Mouse (Mus musculus) heart, postnatal 0 days (tissue): ENCODE data around the gene Polg2. TPM values are rescaled to one million over a fixed set of nuclear protein-coding genes. Genes with fewer than 3 reads are reported as not detected.

Experiments used
- ATAC-seq: fragments of 200-750 bp; cut with Nextera tagmentation; 2 replicates; pipeline ENCODE4 v1.8.0; 2017; ENCODE audit warnings: low read depth, moderate number of reproducible peaks, moderate library complexity; ENCODE audit not compliant: insufficient read depth
- DNase-seq: peaks from one replicate; pipeline ENCODE4 v3.0.0-alpha.2; 2016; ENCODE audit warnings: low spot score
- H3K27ac ChIP-seq: fragments of 300-500 bp; sonication (generic); 2 replicates; pipeline ENCODE4 v1.5.1; 2014; ENCODE audit warnings: low read depth, mild to moderate bottlenecking
- H3K27me3 ChIP-seq: fragments of 300-500 bp; sonication (generic); 2 replicates; pipeline ENCODE4 v1.6.1; 2014; ENCODE audit warnings: low read length, mixed read lengths; ENCODE audit not compliant: control insufficient read depth, insufficient read depth
- H3K36me3 ChIP-seq: fragments of 300-500 bp; sonication (generic); replicated peaks from 2 replicates; pipeline ENCODE4 v1.6.1; 2014; ENCODE audit warnings: low read length, mixed read lengths; ENCODE audit not compliant: control insufficient read depth, insufficient read depth
- H3K4me1 ChIP-seq: fragments of 300-500 bp; sonication (generic); 2 replicates; pipeline ENCODE4 v1.6.1; 2014; ENCODE audit warnings: antibody characterized with exemption; ENCODE audit not compliant: control insufficient read depth, insufficient read depth
- H3K4me2 ChIP-seq: fragments of 300-500 bp; sonication (generic); 2 replicates; pipeline ENCODE4 v1.6.1; 2014; ENCODE audit warnings: low read depth, mild to moderate bottlenecking, low read length, moderate library complexity
- H3K4me3 ChIP-seq: fragments of 300-500 bp; sonication (generic); 2 replicates; pipeline ENCODE4 v1.5.1; 2014; ENCODE audit warnings: low read depth, low read length
- H3K9ac ChIP-seq: fragments of 300-500 bp; sonication (generic); replicated peaks from 2 replicates; pipeline ENCODE4 v1.6.1; 2014; ENCODE audit warnings: low read depth, low read length, mixed read lengths
- H3K9me3 ChIP-seq: fragments of 300-500 bp; sonication (generic); replicated peaks from 2 replicates; pipeline ENCODE4 v1.6.1; 2016; ENCODE audit warnings: low read length; ENCODE audit not compliant: control insufficient read depth
- CTCF ChIP-seq: IDR thresholded peaks from 2 replicates; pipeline ENCODE4 v1.5.1; 2016; ENCODE audit warnings: antibody characterized with exemption, control low read depth, low read depth
- EP300 ChIP-seq: IDR thresholded peaks from 2 replicates; pipeline ENCODE4 v1.6.1; 2016; ENCODE audit warnings: antibody characterized with exemption, low read depth
- WGBS: fragments of 180-500 bp; shearing (Covaris S2); extraction: QIAGEN DNeasy Blood & Tissue Kit; methylation state at CpG from one replicate; pipeline ENCODE4 v1.1.7; 2014; 5-methylcytosine and 5-hydroxymethylcytosine counted together
- polyA plus RNA-seq: library from polyadenylated mRNA; unstranded; fragments of >200 nt; fragmentation: Nextera tagmentation; extraction: Ambion mirVana; gene quantifications from 2 replicates; pipeline ENCODE4 v1.2.1, GENCODE M21; 2015
- total RNA-seq: library from RNA; depleted of rRNA; stranded (reverse); fragments of >200 nt; gene quantifications from 2 replicates; pipeline ENCODE4 v1.2.3, GENCODE M21; 2014; ENCODE audit warnings: low replicate concordance; rRNA removed

Gene Polg2
- total RNA-seq (1.1 and 6.3 TPM in 2 replicates), polyA plus RNA-seq (6.5 and 7.2 TPM in 2 replicates)

- no peaks in the 10 kb centered on the region for H3K9me3 ChIP-seq
Measured at GRCm38 (mm10) chr11:106779388-106780088, at the start of gene Polg2. Gene Polg2 (minus strand): TSS chr11:106779537.

GRCm38 (mm10) chr11:106828079-106828478, 48.7 kb upstream of the Polg2 start:
- H3K4me1 ChIP-seq: peaks cover 5% of the 10 kb centered on the region; the same call in 1 of the 2 replicates
- peaks cover 79% of the 10 kb centered on the region for H3K36me3 ChIP-seq
- ATAC-seq (no peak), DNase-seq (no peak)
- H3K4me2 ChIP-seq: no peak overlapping the region
- H3K4me3 ChIP-seq: no peak overlapping the region
- H3K9ac ChIP-seq: no peak overlapping the region
- H3K9me3 ChIP-seq: no peaks in the 10 kb centered on the region
- H3K27me3 ChIP-seq: no peaks in the 10 kb centered on the region
- H3K27ac ChIP-seq: no peak overlapping the region
- 94% methylated on average over 7 of the region's 7 CpGs for WGBS
- no peak for TF ChIP-seq CTCF

More at GRCm38 (mm10) chr11:106779388-106780088, at the start of gene Polg2:
- Histone ChIP-seq H3K9ac (peak within 1 kb of the TSS; percentile 81), H3K4me3 (peak within 1 kb of the TSS; percentile 74), H3K4me2 (peak within 1 kb of the TSS; percentile 82), H3K4me1 (no peaks in the 10 kb centered on the region), H3K27ac (peak within 1 kb of the TSS; percentile 94), H3K27me3 (no peaks in the 10 kb centered on the region), H3K36me3 (peaks cover 63% of the 10 kb centered on the region)
- ATAC-seq (peak; percentile 98), DNase-seq (peak; percentile 95)
- TF ChIP-seq CTCF (no peak), EP300 (peak; percentile 82; the same call in 1 of the 2 replicates)
- WGBS: 1% methylated on average over 30 of the region's 30 CpGs

GRCm38 (mm10) chr11:106824403-106824802, 45.1 kb upstream of the Polg2 start:
- peaks cover 76% of the 10 kb centered on the region for H3K36me3 ChIP-seq
- TF ChIP-seq EP300: no peak
- TF ChIP-seq CTCF: no peak
- ATAC-seq: no peak
- no peak overlapping the region for H3K4me3 ChIP-seq
- H3K4me1 ChIP-seq: no peaks in the 10 kb centered on the region
- no peak overlapping the region for H3K9ac ChIP-seq
- no peaks in the 10 kb centered on the region for H3K9me3 ChIP-seq
- 79% methylated on average over 10 of the region's 10 CpGs for WGBS
- no peaks in the 10 kb centered on the region for H3K27me3 ChIP-seq
- DNase-seq: no peak
- no peak overlapping the region for H3K4me2 ChIP-seq
- no peak overlapping the region for H3K27ac ChIP-seq

- Histone ChIP-seq H3K4me3 (no peak overlapping the region), H3K27ac (no peak overlapping the region), H3K9me3 (no peaks in the 10 kb centered on the region), H3K9ac (no peak overlapping the region), H3K4me1 (no peaks in the 10 kb centered on the region), H3K27me3 (no peaks in the 10 kb centered on the region), H3K4me2 (no peak overlapping the region), H3K36me3 (peaks cover 76% of the 10 kb centered on the region)
- 89% methylated on average over 8 of the region's 8 CpGs for WGBS
- DNase-seq (no peak), ATAC-seq (no peak)
- no peak for TF ChIP-seq EP300
- no peak for TF ChIP-seq CTCF
Measured at GRCm38 (mm10) chr11:106823741-106824140, 44.4 kb upstream of the Polg2 start.

- Histone ChIP-seq H3K4me3 (no peak overlapping the region), H3K27me3 (no peaks in the 10 kb centered on the region), H3K9me3 (no peaks in the 10 kb centered on the region), H3K27ac (no peak overlapping the region), H3K4me1 (peaks cover 7% of the 10 kb centered on the region; the same call in 1 of the 2 replicates), H3K36me3 (peaks cover 70% of the 10 kb centered on the region), H3K9ac (no peak overlapping the region), H3K4me2 (no peak overlapping the region)
- no peak for TF ChIP-seq EP300
- no peak for TF ChIP-seq CTCF
- ATAC-seq: no peak
- 71% methylated on average over 5 of the region's 5 CpGs for WGBS
- no peak for DNase-seq
Measured at GRCm38 (mm10) chr11:106822911-106823310, 43.6 kb upstream of the Polg2 start.
